Mouse (Mus musculus) embryonic fibroblast, embryonic 13.5 days (primary cell): ENCODE results near the gene Adgrg5.

Source experiments
- CTCF ChIP-seq: IDR thresholded peaks from 2 replicates; pipeline ENCODE4 v1.5.1; 2011; ENCODE audit warnings: mild to moderate bottlenecking, control low read depth, low read length, moderate library complexity, borderline replicate concordance; ENCODE audit not compliant: insufficient read depth
- POLR2A ChIP-seq: IDR thresholded peaks from 2 replicates; pipeline ENCODE4 v1.6.1; 2011; ENCODE audit warnings: low read depth, mild to moderate bottlenecking, control low read depth, low read length, moderate library complexity

DNA sequence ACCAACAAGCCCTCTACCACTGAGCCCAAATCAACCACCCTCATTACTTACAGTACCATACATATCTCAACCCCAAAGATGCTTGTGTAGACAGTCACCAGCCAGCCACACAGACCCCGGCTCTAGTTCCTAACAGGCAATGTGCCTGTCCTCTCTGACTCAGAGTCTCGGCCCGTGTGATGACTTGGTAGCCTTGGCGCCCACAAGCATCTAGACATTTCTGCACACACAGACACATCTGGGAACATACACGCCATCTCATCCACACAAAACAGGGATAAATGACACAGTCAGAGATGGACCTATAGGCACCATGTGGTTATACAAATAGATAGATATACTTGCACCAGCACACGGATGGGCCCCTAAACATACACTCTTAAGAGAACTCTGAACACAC is 9.2 kb upstream of the Adgrg5 start:
- TF ChIP-seq POLR2A (peak; percentile 22; the same call in 1 of the 2 replicates), CTCF (no peak)
